Mouse (Mus musculus): ENCODE results near the gene Xpr1. TPM values are rescaled to one million over a fixed set of nuclear protein-coding genes. Genes with fewer than 3 reads are reported as not detected.

Gene Xpr1
- polyA plus RNA-seq, 1 experiment = 6.7 TPM

DNA sequence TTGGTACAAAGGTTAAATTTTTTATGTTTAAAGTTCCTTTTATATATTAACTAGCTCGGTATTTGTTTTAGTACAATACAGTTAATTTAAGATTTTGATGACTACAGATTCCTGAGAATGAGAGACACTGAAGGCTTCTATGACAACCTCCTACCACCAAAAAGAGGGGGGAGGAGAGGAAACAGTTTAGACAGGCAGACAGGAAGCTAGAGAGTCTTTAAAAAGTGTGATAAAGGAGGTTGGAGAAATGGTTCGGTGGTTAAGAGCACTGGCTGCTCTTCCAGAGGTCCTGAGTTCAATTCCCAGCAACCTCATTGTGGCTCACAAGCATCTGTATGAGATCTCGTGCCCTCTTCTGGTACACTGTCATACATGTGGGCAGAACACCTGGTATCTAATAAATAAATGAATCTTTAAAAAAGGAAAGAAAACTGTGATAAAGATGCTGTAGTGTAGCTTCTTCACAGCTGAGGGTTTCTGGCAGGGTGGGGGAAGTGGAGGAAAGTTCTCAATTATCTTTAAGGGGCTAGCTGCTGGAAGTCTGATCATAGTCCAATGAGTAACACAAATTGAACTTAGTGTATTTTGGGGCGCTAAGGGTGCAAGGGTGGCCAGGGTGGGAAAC lies 55.6 kb downstream of the Xpr1 start:
- TF ChIP-seq CTCF (IDR thresholded peaks at IDR 0.05; ENCODE audit: extremely low read depth, insufficient read length, insufficient replicate concordance, low read depth, low read length) = no peak
- no peak for TF ChIP-seq POLR2A (IDR thresholded peaks at IDR 0.05; ENCODE audit: low read depth, low read length)
- WGBS = 65% methylated on average over 4 of the region's 4 CpGs
- H3K4me1 ChIP-seq (ENCODE audit: control insufficient read depth, insufficient read depth, insufficient read length, low read length) = no peaks in the 10 kb centered on the region
- no peak overlapping the region for H3K27ac ChIP-seq (ENCODE audit: insufficient read depth, low read depth, low read length)
- H3K4me3 ChIP-seq (ENCODE audit: low read depth, low read length) = no peak overlapping the region
- H3K27me3 ChIP-seq (ENCODE audit: control insufficient read depth, insufficient read depth, low read length) = no peaks in the 10 kb centered on the region
- H3K36me3 ChIP-seq (ENCODE audit: control insufficient read depth, insufficient read depth, low read length) = no peaks in the 10 kb centered on the region

DNA sequence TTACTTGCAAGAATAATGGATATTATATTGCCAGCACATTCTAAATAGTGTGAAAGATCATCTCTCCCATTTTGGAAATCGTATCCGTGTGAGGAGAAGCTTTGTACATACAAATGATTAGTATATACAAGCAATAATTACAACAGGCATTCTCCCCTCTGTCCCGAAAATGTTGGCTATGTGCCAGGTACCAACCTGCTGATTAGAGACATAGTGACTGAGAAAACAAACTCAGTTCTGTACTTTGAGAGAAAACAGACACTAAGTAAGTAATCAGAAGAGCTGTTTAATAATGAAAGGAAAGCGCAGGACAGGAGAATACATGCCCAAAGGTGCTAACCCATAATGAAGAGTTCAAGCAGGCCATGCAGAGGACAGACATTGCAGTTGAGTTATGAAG lies 64.1 kb downstream of the Xpr1 start:
- H3K27ac ChIP-seq (ENCODE audit: insufficient read depth, low read depth, low read length) = no peak overlapping the region
- TF ChIP-seq CTCF (IDR thresholded peaks at IDR 0.05; ENCODE audit: extremely low read depth, insufficient read length, insufficient replicate concordance, low read depth, low read length) (no peak), POLR2A (IDR thresholded peaks at IDR 0.05; ENCODE audit: low read depth, low read length) (no peak)
- no peak overlapping the region for H3K4me3 ChIP-seq (ENCODE audit: low read depth, low read length)
- 43% methylated on average over 4 of the region's 4 CpGs for WGBS
- H3K27me3 ChIP-seq (ENCODE audit: control insufficient read depth, insufficient read depth, low read length) = no peaks in the 10 kb centered on the region
- H3K36me3 ChIP-seq (ENCODE audit: control insufficient read depth, insufficient read depth, low read length) = no peaks in the 10 kb centered on the region
- H3K4me1 ChIP-seq (ENCODE audit: control insufficient read depth, insufficient read depth, insufficient read length, low read length) = no peaks in the 10 kb centered on the region

DNA sequence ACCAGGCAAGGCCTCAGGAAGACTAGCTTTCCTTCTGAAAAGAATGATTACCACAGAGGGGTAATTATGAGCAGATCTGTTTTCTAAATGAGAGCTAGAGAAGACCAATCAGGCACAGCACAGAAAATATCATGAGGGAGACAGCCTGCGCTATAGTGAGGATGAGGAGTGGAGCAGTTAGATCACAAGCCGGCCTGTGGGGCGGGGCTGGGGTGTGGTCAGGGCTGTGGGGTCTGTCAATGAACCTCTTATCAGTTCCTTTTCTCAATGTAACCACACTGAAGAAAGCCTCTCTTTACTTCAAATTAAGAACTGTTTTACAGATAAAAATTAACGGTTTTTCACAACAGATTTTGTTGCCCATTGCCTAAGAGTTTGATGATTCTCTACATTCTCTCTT lies 65.7 kb downstream of the Xpr1 start:
- no peaks in the 10 kb centered on the region for H3K27me3 ChIP-seq (ENCODE audit: control insufficient read depth, insufficient read depth, low read length)
- H3K4me1 ChIP-seq (ENCODE audit: control insufficient read depth, insufficient read depth, insufficient read length, low read length) = peaks cover 2% of the 10 kb centered on the region; the same call in 1 of the 2 replicates
- no peak overlapping the region for H3K4me3 ChIP-seq (ENCODE audit: low read depth, low read length)
- no peak overlapping the region for H3K27ac ChIP-seq (ENCODE audit: insufficient read depth, low read depth, low read length)
- 63% methylated on average over 4 of the region's 4 CpGs for WGBS
- TF ChIP-seq POLR2A (IDR thresholded peaks at IDR 0.05; ENCODE audit: low read depth, low read length) (no peak), CTCF (IDR thresholded peaks at IDR 0.05; ENCODE audit: extremely low read depth, insufficient read length, insufficient replicate concordance, low read depth, low read length) (no peak)
- no peaks in the 10 kb centered on the region for H3K36me3 ChIP-seq (ENCODE audit: control insufficient read depth, insufficient read depth, low read length)

DNA sequence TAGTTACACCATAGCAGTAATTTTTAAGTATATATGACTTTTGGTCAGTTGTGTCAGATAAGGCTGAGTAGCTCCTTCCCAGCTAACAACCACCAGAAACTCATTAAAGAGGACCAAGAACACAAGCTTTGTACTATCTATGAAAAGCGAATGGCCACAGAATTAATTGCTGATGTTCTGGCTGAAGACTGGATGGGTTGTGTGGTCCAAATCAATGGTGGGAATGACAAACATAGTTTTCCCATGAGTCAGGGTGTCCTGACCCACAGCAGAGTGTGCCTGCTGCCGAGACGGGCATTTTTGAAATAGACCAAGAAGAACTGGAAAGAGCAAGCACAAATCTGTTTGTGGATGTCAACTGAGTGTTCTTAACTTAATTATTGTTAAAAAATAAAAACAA lies 68.7 kb downstream of the Xpr1 start:
- 84% methylated on average over 3 of the region's 3 CpGs for WGBS
- TF ChIP-seq CTCF (IDR thresholded peaks at IDR 0.05; ENCODE audit: extremely low read depth, insufficient read length, insufficient replicate concordance, low read depth, low read length) = no peak
- no peak for TF ChIP-seq POLR2A (IDR thresholded peaks at IDR 0.05; ENCODE audit: low read depth, low read length)
- Histone ChIP-seq H3K4me3 (ENCODE audit: low read depth, low read length) (no peak overlapping the region), H3K27ac (ENCODE audit: insufficient read depth, low read depth, low read length) (no peak overlapping the region), H3K36me3 (ENCODE audit: control insufficient read depth, insufficient read depth, low read length) (0 out of 2 replicates have a peak, but pooled peaks cover 4% of the 10 kb centered on the region), H3K4me1 (ENCODE audit: control insufficient read depth, insufficient read depth, insufficient read length, low read length) (peaks cover 2% of the 10 kb centered on the region; the same call in 1 of the 2 replicates), H3K27me3 (ENCODE audit: control insufficient read depth, insufficient read depth, low read length) (no peaks in the 10 kb centered on the region)

DNA sequence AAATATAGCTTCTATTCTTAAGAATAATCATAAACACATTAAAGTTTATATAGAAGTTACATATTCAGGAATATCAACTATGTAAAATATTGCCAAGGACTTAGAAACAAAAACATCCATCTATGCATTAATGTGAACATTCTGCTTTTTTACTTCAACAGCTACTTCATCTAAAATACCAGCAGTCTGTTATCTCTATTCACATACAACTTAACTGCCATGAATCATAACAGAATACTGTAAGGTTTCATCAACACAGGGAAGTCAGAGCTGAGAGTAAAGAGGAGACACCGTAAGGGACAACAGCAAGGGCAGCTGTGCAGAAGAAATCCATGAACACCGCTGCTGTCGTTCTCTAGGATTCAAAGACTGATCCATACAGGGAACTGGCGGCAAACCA lies 69.9 kb downstream of the Xpr1 start:
- no peak overlapping the region for H3K27ac ChIP-seq (ENCODE audit: insufficient read depth, low read depth, low read length)
- peaks cover 2% of the 10 kb centered on the region; the same call in 1 of the 2 replicates for H3K4me1 ChIP-seq (ENCODE audit: control insufficient read depth, insufficient read depth, insufficient read length, low read length)
- H3K4me3 ChIP-seq (ENCODE audit: low read depth, low read length) = no peak overlapping the region
- TF ChIP-seq POLR2A (IDR thresholded peaks at IDR 0.05; ENCODE audit: low read depth, low read length) (no peak), CTCF (IDR thresholded peaks at IDR 0.05; ENCODE audit: extremely low read depth, insufficient read length, insufficient replicate concordance, low read depth, low read length) (no peak)
- 63% methylated on average over 4 of the region's 4 CpGs for WGBS
- peaks cover 5% of the 10 kb centered on the region; the same call in 1 of the 2 replicates for H3K36me3 ChIP-seq (ENCODE audit: control insufficient read depth, insufficient read depth, low read length)
- H3K27me3 ChIP-seq (ENCODE audit: control insufficient read depth, insufficient read depth, low read length) = no peaks in the 10 kb centered on the region

DNA sequence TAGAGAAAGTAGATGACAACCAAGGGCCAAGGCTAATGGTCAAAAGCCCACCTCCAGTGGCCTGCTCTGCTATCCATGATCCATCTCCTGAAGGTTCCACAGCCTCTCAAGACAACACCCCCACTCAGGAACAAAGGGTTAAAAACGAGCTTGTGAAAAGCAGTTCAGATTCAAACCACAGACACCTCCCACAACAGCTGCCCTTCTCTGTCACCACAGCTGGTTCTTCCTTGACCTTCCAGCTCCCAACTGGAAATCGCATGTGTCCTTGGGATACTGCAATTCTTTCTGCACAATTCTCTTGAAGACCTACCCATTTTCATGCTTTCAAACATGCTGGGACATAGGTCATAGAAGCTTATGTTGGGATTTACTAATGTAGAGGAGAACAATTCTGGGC lies 73.2 kb downstream of the Xpr1 start:
- no peak for TF ChIP-seq CTCF (IDR thresholded peaks at IDR 0.05; ENCODE audit: extremely low read depth, insufficient read length, insufficient replicate concordance, low read depth, low read length)
- TF ChIP-seq POLR2A (IDR thresholded peaks at IDR 0.05; ENCODE audit: low read depth, low read length) = no peak
- peaks cover 5% of the 10 kb centered on the region; the same call in 1 of the 2 replicates for H3K36me3 ChIP-seq (ENCODE audit: control insufficient read depth, insufficient read depth, low read length)
- 83% methylated on average over 2 of the region's 2 CpGs for WGBS

DNA sequence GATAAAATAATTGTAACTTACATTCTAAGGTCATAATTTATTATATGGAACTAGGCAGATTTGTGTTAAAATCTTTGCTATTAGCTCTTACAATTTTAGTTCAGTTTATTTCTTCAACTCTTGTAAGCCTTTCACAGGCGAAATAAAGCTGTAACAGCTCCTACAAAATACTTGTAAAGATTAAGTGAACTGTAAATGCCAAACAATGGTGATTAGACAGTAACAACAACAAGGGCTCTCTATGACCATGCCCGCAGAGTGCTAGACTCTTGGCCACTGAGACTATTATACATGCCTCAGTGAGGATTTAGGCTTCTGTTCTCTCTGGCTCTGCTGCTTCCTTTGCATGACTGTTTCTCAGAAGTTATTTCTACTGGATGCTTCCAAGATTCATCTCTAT lies 77.6 kb downstream of the Xpr1 start:
- Histone ChIP-seq H3K4me3 (ENCODE audit: low read depth, low read length) (no peak overlapping the region), H3K36me3 (ENCODE audit: control insufficient read depth, insufficient read depth, low read length) (peaks cover 6% of the 10 kb centered on the region), H3K27ac (ENCODE audit: insufficient read depth, low read depth, low read length) (no peak overlapping the region), H3K4me1 (ENCODE audit: control insufficient read depth, insufficient read depth, insufficient read length, low read length) (no peaks in the 10 kb centered on the region), H3K27me3 (ENCODE audit: control insufficient read depth, insufficient read depth, low read length) (no peaks in the 10 kb centered on the region)
- TF ChIP-seq POLR2A (IDR thresholded peaks at IDR 0.05; ENCODE audit: low read depth, low read length) (no peak), CTCF (IDR thresholded peaks at IDR 0.05; ENCODE audit: extremely low read depth, insufficient read length, insufficient replicate concordance, low read depth, low read length) (no peak)
- 91% methylated on average over 2 of the region's 2 CpGs for WGBS

More for the DNA sequence above, 73.2 kb downstream of the Xpr1 start:
- peaks cover 2% of the 10 kb centered on the region; the same call in 1 of the 2 replicates for H3K4me1 ChIP-seq (ENCODE audit: control insufficient read depth, insufficient read depth, insufficient read length, low read length)
- no peak overlapping the region for H3K4me3 ChIP-seq (ENCODE audit: low read depth, low read length)
- H3K27ac ChIP-seq (ENCODE audit: insufficient read depth, low read depth, low read length) = no peak overlapping the region
- H3K27me3 ChIP-seq (ENCODE audit: control insufficient read depth, insufficient read depth, low read length) = no peaks in the 10 kb centered on the region

Measured in small intestine, adult 2 months (tissue).